Mouse (Mus musculus) retina, embryonic 14.5 days (tissue): ENCODE measurements around the gene Opn4.

ENCODE experiments used
- DNase-seq: peaks from one replicate; pipeline ENCODE4 v3.0.0-alpha.2; 2015; ENCODE audit warnings: low spot score

The Opn4 gene

GRCm38 (mm10) chr14:34562393-34562792 lies 37.5 kb downstream of the Opn4 start:
- DNase-seq: no peak

- DNase-seq: no peak
Observed at GRCm38 (mm10) chr14:34561647-34562046, 38.3 kb downstream of the Opn4 start.

GRCm38 (mm10) chr14:34558947-34559346 lies 41.0 kb downstream of the Opn4 start:
- DNase-seq: no peak

- no peak for DNase-seq
Observed at GRCm38 (mm10) chr14:34555211-34555610, 44.7 kb downstream of the Opn4 start.

- no peak for DNase-seq
Observed at GRCm38 (mm10) chr14:34554047-34554446, 45.9 kb downstream of the Opn4 start.

- no peak for DNase-seq
Observed at GRCm38 (mm10) chr14:34553470-34553869, 46.5 kb downstream of the Opn4 start.

- no peak for DNase-seq
Observed at GRCm38 (mm10) chr14:34552226-34552625, 47.7 kb downstream of the Opn4 start.

GRCm38 (mm10) chr14:34549004-34549671 lies 50.8 kb downstream of the Opn4 start:
- peak; percentile 95 for DNase-seq

- peak; percentile 65 for DNase-seq
Observed at GRCm38 (mm10) chr14:34548391-34549001, 51.4 kb downstream of the Opn4 start.

- no peak for DNase-seq
Observed at GRCm38 (mm10) chr14:34544545-34544944, 55.4 kb downstream of the Opn4 start.

- no peak for DNase-seq
Observed at GRCm38 (mm10) chr14:34544001-34544400, 55.9 kb downstream of the Opn4 start.

- no peak for DNase-seq
Observed at GRCm38 (mm10) chr14:34543596-34543995, 56.3 kb downstream of the Opn4 start.

- DNase-seq: no peak
Observed at GRCm38 (mm10) chr14:34541896-34542295, 58.0 kb downstream of the Opn4 start.

- peak; percentile 28 for DNase-seq
Observed at GRCm38 (mm10) chr14:34540685-34541162, 59.2 kb downstream of the Opn4 start.
